Mouse (Mus musculus) layer of hippocampus, adult 2 months (tissue): ENCODE measurements around the gene Cep295nl. TPM values are rescaled to one million over a fixed set of nuclear protein-coding genes. Genes with fewer than 3 reads are reported as not detected.
A peak's percentile ranks its signal among the peaks of the same experiment; 100 is the strongest.

ENCODE experiments used
- DNase-seq, 2 experiments: peaks; one replicate each; pipeline ENCODE4 v3.0.0; 2022; ENCODE audit warnings: low spot score in 2 of 2
- H3K27ac ChIP-seq: fragments of 200-600 bp; 2 replicates; pipeline ENCODE4 v1.8.1; 2022
- H3K4me3 ChIP-seq: fragments of 200-600 bp; 2 replicates; pipeline ENCODE4 v1.8.1; 2022; ENCODE audit warnings: mild to moderate bottlenecking
- CTCF ChIP-seq: fragments of 200-600 bp; conservative IDR thresholded peaks from 2 replicates; pipeline ENCODE4 v1.8.1; 2022; ENCODE audit warnings: antibody characterized with exemption, mild to moderate bottlenecking, moderate library complexity
- total RNA-seq, 2 experiments: library from RNA; stranded (reverse); gene quantifications; 2 replicates each; pipeline ENCODE4 v1.2.3; 2021

The Cep295nl gene
- total RNA-seq, 2 experiments from 2014 or later = 1.1 to 1.6 TPM

DNA sequence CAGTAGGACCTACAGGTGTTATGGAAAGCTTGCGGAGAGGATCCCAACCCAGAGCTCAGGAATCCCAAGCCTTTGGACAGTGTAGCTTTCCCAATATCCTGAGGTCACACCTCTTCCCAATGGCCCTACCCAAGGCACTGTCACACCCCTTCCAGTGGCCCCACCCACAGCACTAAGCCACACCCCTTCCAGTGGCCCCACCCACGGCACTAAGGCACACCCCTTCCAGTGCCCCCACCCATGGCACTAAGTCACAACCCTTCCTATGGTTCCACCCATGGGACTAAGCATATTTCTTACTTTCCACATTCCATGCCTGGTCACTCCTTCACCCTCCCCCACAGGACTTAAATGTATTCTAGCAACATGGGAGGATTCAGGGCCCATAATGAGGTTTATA is 43.5 kb downstream of the Cep295nl start:
- Histone ChIP-seq H3K27ac (no peak overlapping the region), H3K4me3 (no peak overlapping the region)
- TF ChIP-seq CTCF = no peak
- no peak for DNase-seq

DNA sequence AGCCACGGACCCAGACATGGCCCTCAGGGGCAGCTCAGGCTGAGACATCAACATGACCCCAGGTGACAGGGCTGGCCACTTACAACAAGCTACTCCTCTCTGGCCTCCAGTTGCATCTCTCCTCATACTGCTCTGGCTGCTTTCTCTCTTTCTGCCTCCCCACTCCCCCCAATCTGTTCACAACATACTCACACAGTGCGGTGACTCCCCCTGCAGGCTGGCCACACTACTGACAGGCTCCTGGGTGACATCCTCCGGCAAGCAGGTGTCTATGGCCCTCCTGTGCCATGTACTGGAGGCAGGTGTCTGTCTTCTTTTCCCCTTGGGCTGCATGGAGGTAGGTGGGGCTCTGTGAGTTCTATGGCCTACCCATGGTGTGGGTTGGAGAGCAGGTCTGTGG is 44.3 kb downstream of the Cep295nl start:
- DNase-seq = no peak
- H3K4me3 ChIP-seq = no peak overlapping the region
- no peak overlapping the region for H3K27ac ChIP-seq
- TF ChIP-seq CTCF = peak; percentile 29; the same call in 1 of the 2 replicates

DNA sequence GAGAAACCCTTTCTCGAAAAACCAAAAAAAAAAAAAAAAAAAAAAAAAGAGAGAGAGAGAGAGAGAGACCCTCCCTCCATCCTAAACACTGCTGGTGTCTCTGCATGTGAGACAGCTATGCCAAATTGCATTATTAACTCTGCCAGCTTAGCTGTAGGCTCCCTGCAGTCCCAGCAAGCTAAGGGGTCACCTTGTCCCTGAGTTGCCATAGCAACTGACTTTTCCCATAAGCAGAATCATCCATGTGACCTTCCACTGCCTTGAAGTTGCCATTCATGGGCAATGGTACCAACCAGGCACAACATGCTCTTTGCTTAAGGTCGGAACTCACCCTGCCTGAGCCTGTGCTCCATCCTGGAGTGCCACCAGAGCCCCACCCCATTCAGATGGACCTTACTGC is 47.3 kb downstream of the Cep295nl start:
- Histone ChIP-seq H3K27ac (no peak overlapping the region), H3K4me3 (no peak overlapping the region)
- no peak for TF ChIP-seq CTCF

DNA sequence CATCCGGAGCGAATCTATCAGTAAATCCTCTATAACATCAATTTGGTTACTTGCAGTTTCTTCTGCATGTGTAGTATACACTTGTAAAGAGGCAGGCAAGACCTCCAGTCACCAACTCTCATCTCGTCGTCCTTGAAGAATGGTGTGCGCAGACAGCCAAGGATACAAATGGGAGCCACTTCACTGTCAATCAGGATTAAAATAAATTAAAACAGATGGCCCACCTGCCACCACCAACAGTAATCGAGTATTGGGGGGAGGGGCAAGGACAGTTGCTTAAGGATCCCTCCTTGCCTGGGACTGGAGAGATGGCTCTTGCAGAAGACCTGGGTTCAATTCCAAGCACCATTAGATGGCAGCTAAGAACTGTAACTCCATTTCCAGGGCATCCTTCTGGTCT is 49.6 kb downstream of the Cep295nl start:
- TF ChIP-seq CTCF = no peak
- Histone ChIP-seq H3K4me3 (no peak overlapping the region), H3K27ac (no peak overlapping the region)
- no peak for DNase-seq

More for the DNA sequence above, 47.3 kb downstream of the Cep295nl start:
- DNase-seq = no peak

DNA sequence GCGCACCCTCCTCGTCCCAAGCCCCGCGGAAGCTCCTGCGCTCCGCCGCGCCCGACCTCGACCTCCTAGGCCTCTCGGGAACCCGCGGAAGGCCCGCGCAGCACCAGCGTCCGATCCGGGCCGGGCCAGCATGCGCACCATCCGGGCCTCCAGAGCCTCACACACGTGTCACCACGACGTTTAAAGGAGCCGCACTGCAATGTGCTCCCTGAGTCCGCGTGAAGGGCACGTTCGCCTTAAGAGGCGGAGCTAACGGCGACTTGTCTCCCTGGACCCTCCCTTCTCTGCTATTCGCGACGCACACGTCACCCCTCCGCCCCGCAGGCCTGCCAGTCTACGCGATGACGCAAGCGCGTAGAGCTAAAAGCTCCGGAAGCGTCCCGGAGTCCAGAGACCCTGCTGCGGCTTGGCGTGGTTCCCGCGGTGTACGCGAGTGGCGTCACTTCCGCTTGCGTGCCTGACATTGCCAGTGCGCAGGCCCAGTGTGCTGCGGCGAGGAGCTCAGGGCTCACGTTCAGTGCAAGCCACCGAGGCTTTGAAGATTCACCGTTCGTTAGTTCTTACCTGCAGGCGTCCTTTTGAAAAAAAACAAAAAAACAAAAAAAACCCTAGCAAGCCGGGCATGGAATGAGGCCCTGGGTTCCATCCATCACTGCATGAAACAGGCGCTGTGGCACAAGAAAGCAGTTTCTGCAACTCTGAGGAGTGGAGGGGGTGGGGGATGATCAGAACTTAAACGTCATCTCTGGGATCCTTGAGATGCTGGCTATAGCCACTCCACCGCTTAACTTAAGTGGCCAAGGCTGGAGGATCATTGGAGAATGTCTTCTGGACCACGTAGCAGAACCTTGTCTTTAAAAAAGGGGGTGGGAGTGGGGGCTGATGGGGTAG is 52.1 kb downstream of the Cep295nl start, which contains the start of gene Usp36:
Gene Usp36, minus strand, starts transcription at position 246 of the 891 bp plus-strand sequence.
- TF ChIP-seq CTCF = no peak
- peak within 1 kb of the TSS; percentile 97 for H3K27ac ChIP-seq
- H3K4me3 ChIP-seq = peak within 1 kb of the TSS; percentile 85
- peak; percentile 100 for DNase-seq

DNA sequence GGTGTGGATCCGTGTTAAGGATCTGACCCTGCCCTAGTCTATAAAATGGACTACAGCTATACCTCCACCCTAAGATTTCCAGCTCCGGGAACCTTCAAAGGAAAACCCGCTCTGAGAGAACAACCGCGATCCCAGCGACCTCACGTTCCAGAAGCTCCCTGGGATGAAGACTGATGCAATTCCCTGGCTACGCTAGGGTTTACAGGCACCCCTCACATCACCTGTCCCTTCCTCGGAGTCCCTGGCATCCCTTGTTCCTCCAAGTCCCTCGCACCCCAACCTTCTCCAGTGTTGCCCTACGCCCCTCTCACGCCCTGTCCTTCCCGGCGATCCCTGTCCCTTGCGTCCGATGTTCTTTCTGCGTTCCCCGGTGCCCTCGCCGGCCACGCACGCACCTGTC is 52.7 kb downstream of the Cep295nl start:
- no peak for TF ChIP-seq CTCF
- Histone ChIP-seq H3K4me3 (peak overlapping the region; percentile 85), H3K27ac (peak overlapping the region; percentile 97)
- DNase-seq = no peak

GRCm38 (mm10) chr11:118289037-118289511 is 53.2 kb downstream of the Cep295nl start:
- no peak for TF ChIP-seq CTCF
- peak overlapping the region; percentile 97 for H3K27ac ChIP-seq
- H3K4me3 ChIP-seq = peak overlapping the region; percentile 85
- DNase-seq = no peak

DNA sequence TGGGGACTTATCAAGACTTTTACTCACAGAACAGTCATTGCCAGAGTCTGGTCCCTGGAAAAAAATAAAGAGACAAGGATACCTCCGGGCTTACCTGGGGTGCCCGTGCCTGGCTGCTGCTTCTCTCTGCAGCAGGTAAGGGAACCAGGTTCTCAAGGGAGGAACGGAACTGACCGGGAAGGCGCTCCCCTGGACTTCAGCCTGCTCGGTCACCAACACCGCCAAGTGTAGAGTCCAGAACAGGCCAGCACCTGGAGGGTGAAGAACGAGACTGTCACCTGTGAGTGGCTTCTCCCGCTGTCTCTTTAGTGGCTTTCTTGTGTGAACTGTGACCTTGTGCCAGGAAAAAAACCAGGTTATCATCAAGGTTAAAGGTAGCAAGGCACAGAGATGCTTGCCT is 54.7 kb downstream of the Cep295nl start:
- Histone ChIP-seq H3K27ac (no peak overlapping the region), H3K4me3 (no peak overlapping the region)
- no peak for TF ChIP-seq CTCF
- DNase-seq = no peak

GRCm38 (mm10) chr11:118286434-118286833 is 55.9 kb downstream of the Cep295nl start:
- no peak for DNase-seq
- no peak for TF ChIP-seq CTCF
- no peak overlapping the region for H3K4me3 ChIP-seq
- no peak overlapping the region for H3K27ac ChIP-seq

GRCm38 (mm10) chr11:118285791-118286190 is 56.5 kb downstream of the Cep295nl start:
- no peak for TF ChIP-seq CTCF
- H3K4me3 ChIP-seq = no peak overlapping the region
- no peak for DNase-seq

More at GRCm38 (mm10) chr11:118285791-118286190, 56.5 kb downstream of the Cep295nl start:
- H3K27ac ChIP-seq = no peak overlapping the region

Other genes with a start within 250 kb of the Cep295nl start
- under 1 TPM; 0.07 to 0.15 TPM for gene Dnah17, start 211.9 kb downstream of the Cep295nl start, total RNA-seq
- gene Cyth1, start 93.9 kb downstream of the Cep295nl start, total RNA-seq = 100 to 1,000 TPM; 101 to 108 TPM
- 10 to 100 TPM; 26.5 to 28.5 TPM for gene Usp36, start 52.3 kb downstream of the Cep295nl start, total RNA-seq
- gene Timp2, start 13.2 kb upstream of the Cep295nl start, total RNA-seq = 100 to 1,000 TPM; 168 to 196 TPM
- gene Lgals3bp, start 59.6 kb upstream of the Cep295nl start, total RNA-seq = 10 to 100 TPM; 17.8 to 18.3 TPM
- 10 to 100 TPM; 38.0 to 40.5 TPM for gene Cant1, start 76.6 kb upstream of the Cep295nl start, total RNA-seq
- 1 to 10 TPM; 3.0 to 3.9 TPM for gene C1qtnf1, start 85.7 kb upstream of the Cep295nl start, total RNA-seq
- 10 to 100 TPM; 14.8 TPM for gene Engase, start 134.3 kb upstream of the Cep295nl start, total RNA-seq